Mouse (Mus musculus): ENCODE data around the gene Agmo. TPM values are rescaled to one million over a fixed set of nuclear protein-coding genes. Genes with fewer than 3 reads are reported as not detected.

The Agmo gene
- total RNA-seq, 2 experiments from 2014 or later: 2.3 TPM; not detected in 1

DNA sequence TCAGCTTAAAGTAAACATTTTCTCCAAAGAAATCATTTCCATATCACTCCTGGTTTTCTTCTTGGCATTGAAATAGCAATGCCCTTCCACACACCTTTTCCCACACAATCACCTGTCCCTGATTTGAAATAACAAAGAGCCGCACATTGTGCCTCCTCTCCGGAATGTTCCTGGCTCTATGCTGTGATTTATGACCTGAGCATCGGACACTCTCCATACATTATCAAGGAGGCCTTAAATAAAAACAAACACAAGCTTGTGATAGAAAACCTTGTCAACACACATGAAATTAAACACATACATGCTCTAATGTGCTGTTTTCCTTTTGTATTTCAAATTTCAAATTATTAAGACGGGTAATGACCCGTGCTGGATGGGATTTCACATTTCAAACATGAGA, 184.9 kb downstream of the Agmo start:
- ATAC-seq (replicated peaks; ENCODE audit: low FRiP score, poor library complexity, severe bottlenecking): no peak

DNA sequence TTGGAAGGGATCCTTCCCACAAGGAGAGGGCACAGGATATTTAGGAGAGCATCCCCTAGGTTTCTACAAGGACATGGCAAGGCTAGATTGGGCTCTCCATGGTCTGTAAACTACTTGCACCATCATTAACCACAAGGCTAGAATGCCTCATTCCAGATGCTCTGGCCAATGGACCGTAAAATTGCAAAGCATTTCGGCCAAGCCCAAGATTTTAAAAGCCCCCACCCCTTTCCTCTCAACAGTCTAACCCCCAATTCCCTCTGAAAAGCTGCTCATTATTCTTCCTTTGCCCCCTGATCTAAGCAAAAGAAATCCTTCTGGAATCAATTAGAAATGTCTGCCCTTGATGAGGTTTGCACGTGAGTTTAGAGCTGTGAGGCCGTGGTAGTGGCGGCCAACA, 185.3 kb downstream of the Agmo start:
- no peak for ATAC-seq (replicated peaks; ENCODE audit: low FRiP score, poor library complexity, severe bottlenecking)

- ATAC-seq (replicated peaks; ENCODE audit: low FRiP score, poor library complexity, severe bottlenecking): no peak
Measured at GRCm38 (mm10) chr12:37434466-37434865, 193.0 kb downstream of the Agmo start.

DNA sequence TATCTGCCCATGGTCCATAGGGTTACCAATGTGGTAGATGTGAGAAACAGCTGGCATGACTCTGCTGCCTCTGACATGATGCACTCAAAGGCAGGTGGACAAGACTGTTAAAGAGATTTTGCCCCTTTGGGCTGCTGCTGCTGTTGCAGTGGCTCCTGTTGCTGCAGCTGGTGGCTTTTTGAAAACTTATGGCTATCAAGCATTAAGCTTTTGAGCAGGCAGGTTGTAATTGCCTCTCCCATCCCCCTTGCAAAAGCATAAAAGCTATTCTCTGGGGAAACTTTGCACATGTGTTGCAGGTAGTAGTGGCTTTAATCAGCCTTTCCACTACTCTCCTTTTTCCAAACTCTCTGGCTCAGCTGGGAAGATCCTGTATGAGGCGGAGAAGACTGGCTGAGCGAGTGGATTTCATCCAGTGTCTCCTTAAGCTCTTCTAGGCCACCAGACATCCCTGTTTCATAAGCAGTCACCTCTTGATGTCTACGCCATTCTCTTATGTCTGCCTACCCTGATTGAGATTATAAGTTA, 201.1 kb downstream of the Agmo start:
- no peak for ATAC-seq (replicated peaks; ENCODE audit: low FRiP score, poor library complexity, severe bottlenecking)

GRCm38 (mm10) chr12:37445255-37445654, 203.8 kb downstream of the Agmo start:
- no peak for ATAC-seq (replicated peaks; ENCODE audit: low FRiP score, poor library complexity, severe bottlenecking)

DNA sequence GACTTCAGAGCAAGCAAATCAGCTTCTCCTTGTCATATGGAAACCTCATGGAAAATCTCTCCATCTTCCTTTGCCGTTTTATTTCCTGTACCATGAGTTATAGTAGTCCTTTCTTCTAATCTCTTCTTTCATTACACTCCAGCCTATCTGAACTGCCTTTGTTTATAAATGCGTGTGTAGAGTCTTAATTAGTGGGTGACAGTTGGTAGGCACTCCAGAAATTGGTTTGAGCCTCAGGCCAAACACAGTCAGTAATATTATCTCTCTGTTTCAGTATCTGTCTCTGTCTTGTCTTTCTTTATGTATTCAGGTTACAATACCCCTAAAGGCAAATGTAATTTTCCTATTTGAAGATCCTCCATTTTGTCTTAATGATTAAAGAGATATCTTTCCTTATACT, 208.2 kb downstream of the Agmo start:
- no peak for ATAC-seq (replicated peaks; ENCODE audit: low FRiP score, poor library complexity, severe bottlenecking)

GRCm38 (mm10) chr12:37450366-37451156, 209.1 kb downstream of the Agmo start:
- no peak for ATAC-seq (replicated peaks; ENCODE audit: low FRiP score, poor library complexity, severe bottlenecking)

- ATAC-seq (replicated peaks; ENCODE audit: low FRiP score, poor library complexity, severe bottlenecking): no peak
Measured at GRCm38 (mm10) chr12:37471631-37472030, 230.2 kb downstream of the Agmo start.

DNA sequence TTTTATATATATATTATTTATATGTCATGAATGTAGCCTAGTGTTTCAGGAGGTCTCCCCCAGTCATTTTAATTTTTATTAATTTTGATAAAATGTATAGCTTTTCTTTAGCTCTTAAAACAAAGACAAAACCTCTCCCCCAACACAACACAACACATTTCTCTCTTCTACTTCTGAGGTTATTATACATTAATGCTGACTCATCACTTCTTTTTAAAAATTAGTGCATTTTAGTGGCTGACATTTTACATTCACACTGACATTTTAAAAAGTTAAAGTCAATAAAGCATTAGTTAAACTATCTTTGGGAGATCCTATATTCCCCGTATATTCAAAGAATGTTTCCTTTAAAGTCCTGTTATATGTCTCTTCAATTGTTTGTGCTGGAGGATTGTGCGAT, 235.4 kb downstream of the Agmo start:
- ATAC-seq (replicated peaks; ENCODE audit: low FRiP score, poor library complexity, severe bottlenecking): no peak

DNA sequence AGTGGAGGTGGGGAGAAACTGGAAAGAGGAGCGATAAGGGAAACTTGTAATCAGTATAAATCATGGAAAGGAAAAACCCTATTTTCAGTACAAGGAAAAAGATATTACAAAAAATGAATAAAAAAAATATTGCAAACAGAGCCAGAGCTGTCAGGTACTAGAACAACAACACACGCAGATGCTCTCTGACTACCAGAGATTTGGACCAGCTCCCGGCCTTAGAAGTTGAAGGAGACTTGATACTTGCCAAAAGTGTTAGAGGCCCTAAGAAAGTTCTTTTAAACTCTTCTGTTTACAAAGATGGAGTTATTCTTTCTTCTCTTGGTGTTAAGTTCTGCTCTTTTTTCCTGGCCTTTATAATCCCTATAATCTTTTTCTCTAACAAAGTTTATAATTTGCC, 246.6 kb downstream of the Agmo start:
- no peak for ATAC-seq (replicated peaks; ENCODE audit: low FRiP score, poor library complexity, severe bottlenecking)

DNA sequence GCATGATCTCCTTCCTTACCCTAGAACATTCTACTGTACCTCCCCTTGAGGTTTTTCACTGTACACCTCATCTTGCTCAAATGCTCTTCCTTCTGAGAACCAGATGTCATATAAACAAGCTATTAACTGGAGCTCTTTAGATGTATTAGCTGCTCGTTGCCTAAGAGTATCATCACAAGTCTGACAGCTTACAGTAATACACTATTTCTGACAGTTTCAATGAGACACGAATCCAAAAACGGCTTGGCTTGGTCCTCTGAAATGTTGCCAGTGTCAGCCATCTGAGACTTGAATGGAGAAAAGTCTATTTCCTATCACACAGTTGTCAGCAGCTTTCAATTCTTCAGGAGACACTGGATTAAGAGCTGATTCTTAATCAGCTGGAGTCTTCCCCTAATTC, 257.4 kb downstream of the Agmo start:
- no peak for ATAC-seq (replicated peaks; ENCODE audit: low FRiP score, poor library complexity, severe bottlenecking)

- no peak for ATAC-seq (replicated peaks; ENCODE audit: low FRiP score, poor library complexity, severe bottlenecking)
Measured at GRCm38 (mm10) chr12:37507406-37507805, 266.0 kb downstream of the Agmo start.

GRCm38 (mm10) chr12:37507826-37508225, 266.4 kb downstream of the Agmo start:
- ATAC-seq (replicated peaks; ENCODE audit: low FRiP score, poor library complexity, severe bottlenecking): no peak

DNA sequence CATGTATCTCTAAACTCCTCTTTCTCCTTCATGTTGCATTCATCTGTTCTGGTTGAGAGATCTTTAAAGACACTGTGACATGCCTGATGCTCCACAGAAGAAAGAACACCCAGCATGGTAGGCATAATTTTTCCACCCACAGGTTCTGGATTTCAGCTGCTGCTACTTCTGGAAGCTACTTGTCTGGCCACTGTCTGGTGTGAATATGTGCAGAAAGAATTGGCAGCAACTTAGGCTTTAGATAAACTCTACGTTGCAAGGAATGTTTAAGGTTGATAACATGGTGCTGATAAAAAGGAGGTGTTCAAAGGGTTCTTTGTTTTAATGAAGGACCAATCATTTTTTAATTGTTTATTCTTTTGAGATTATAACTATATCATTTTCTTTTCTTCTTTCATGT, 280.3 kb downstream of the Agmo start:
- ATAC-seq (replicated peaks; ENCODE audit: low FRiP score, poor library complexity, severe bottlenecking): no peak

- no peak for ATAC-seq (replicated peaks; ENCODE audit: low FRiP score, poor library complexity, severe bottlenecking)
Measured at GRCm38 (mm10) chr12:37524662-37525061, 283.2 kb downstream of the Agmo start.

DNA sequence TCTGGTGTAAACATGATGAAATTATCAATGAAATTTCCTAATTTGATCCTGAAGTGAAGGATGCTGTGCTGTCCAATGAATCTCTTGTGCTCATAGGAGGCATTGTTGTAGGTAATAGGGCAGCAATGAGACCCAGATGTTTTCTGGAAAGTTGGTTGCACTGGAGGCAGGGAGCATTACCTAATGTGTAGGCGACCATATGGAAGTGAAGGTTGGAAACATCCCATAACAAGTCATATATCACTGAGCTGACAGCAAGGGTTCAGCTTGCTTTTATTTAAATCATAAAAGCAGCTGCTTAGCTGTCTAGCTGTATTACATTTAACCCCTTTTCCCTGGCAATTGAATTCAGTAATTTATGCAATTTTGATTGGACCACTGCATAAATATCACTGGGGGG, 299.6 kb downstream of the Agmo start:
- no peak for ATAC-seq (replicated peaks; ENCODE audit: low FRiP score, poor library complexity, severe bottlenecking)

DNA sequence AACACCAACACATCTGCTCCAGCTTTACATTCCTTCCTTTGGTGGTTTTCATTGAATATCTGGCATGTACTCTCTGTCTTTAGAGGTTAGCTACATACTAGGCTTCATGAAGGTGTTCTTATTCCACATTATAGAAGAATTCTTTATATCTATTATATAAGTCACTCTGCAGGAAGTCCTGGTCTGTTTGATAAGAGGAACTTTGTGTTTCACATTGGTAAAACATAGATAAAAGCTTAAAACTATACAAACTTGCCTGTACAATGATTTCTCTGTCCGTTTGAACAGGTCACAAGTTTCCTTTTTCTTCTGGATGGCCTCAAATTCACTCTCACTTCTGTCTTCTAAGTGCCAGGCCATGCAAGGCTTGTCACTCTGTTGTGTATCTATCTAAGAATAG, 316.8 kb downstream of the Agmo start:
- ATAC-seq (replicated peaks; ENCODE audit: low FRiP score, poor library complexity, severe bottlenecking): no peak

- ATAC-seq (replicated peaks; ENCODE audit: low FRiP score, poor library complexity, severe bottlenecking): no peak
Measured at GRCm38 (mm10) chr12:37565882-37566596, 324.6 kb downstream of the Agmo start.

GRCm38 (mm10) chr12:37571922-37572321, 330.5 kb downstream of the Agmo start:
- ATAC-seq (replicated peaks; ENCODE audit: low FRiP score, poor library complexity, severe bottlenecking): no peak

- no peak for ATAC-seq (replicated peaks; ENCODE audit: low FRiP score, poor library complexity, severe bottlenecking)
Measured at GRCm38 (mm10) chr12:37582777-37583176, 341.3 kb downstream of the Agmo start.

GRCm38 (mm10) chr12:37592853-37593252, 351.4 kb downstream of the Agmo start:
- ATAC-seq (replicated peaks; ENCODE audit: low FRiP score, poor library complexity, severe bottlenecking): no peak
